Mouse (Mus musculus) T-cell, adult 66 days (primary cell): ENCODE measurements around the gene Unc50. TPM values are rescaled to one million over a fixed set of nuclear protein-coding genes. Genes with fewer than 3 reads are reported as not detected.

Experiments used
- total RNA-seq, 2 experiments: library from RNA; stranded (reverse); gene quantifications; 3 replicates in 1 of 2; 4 replicates in 1 of 2; pipeline ENCODE4 v1.2.4; 2023

Unc50 gene
- 10 to 100 TPM; 40.0 to 43.4 TPM for total RNA-seq

DNA sequence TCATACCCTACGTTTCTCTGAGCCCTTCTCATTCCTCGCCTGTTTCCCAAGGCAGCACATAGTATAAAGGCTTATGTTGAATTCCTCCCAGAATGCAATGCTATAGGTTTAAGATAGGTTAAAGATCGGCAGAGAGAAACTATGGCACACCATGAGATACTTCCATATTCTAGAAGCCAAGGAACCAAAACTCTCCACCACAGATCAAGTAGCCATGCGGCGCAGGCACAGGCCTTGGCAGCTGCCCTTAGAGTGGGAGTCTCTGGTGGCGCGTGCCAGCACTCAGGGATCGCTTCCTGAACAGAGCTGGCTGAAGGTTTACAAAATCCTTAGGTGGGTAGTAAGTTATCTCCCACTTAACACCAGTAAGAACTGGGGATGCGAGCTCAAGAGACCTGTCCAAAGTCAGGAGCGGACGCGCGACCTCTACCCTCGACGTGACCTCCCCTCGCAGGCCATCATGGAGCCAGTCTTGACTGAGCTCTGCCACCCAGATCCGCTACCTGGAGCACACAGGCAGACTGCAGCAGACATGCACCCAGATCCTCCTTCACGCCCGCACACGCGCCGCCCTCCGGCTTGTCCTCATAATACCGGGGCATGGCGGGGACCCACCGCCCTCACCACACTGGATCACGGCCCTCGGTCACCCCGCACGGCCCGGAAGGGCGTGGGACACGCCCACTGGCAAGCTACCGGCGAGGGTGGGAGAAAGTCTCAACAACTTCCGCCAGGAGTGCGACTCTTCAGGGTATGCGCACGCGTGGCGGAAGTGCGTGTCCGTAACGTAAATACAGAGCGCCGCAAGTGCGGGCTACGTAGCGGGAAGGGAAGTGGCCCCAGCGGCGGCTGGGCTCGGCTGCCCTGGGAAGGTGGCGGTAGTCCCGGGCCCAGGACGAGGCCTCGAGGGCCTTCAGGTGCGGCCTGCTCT is at the start of gene Unc50, which contains the start of gene Coa5:
Unc50 (plus strand) TSS at position 774 of the 931 bp plus-strand sequence.
Coa5 (minus strand) TSS at position 738 of the 931 bp plus-strand sequence.

Other genes with a start within 250 kb of the Unc50 start
- not detected for gene Cnga3, start 215.7 kb upstream of the Unc50 start, total RNA-seq
- 10 to 100 TPM; 56.0 to 56.7 TPM for gene Inpp4a, start 130.3 kb upstream of the Unc50 start, total RNA-seq
- 10 to 100 TPM; 41.9 to 48.9 TPM for gene Coa5, start within 50 bp of the Unc50 start, total RNA-seq
- 10 to 100 TPM; 31.9 to 38.8 TPM for gene Mgat4a, start 110.9 kb downstream of the Unc50 start, total RNA-seq